Mouse (Mus musculus): Measurements from ENCODE around the gene Pim1. TPM values are rescaled to one million over a fixed set of nuclear protein-coding genes. Genes with fewer than 3 reads are reported as not detected.
"Not testable (repeated sequence)": the region's sequence is repeated elsewhere in the genome, so short reads cannot be mapped to it uniquely, and the experiment has no call there.

Gene Pim1
- polyA plus RNA-seq (2016; fragmentation: Nextera tagmentation; extraction: Ambion mirVana) = 20.3 and 21.2 TPM in 2 replicates

DNA sequence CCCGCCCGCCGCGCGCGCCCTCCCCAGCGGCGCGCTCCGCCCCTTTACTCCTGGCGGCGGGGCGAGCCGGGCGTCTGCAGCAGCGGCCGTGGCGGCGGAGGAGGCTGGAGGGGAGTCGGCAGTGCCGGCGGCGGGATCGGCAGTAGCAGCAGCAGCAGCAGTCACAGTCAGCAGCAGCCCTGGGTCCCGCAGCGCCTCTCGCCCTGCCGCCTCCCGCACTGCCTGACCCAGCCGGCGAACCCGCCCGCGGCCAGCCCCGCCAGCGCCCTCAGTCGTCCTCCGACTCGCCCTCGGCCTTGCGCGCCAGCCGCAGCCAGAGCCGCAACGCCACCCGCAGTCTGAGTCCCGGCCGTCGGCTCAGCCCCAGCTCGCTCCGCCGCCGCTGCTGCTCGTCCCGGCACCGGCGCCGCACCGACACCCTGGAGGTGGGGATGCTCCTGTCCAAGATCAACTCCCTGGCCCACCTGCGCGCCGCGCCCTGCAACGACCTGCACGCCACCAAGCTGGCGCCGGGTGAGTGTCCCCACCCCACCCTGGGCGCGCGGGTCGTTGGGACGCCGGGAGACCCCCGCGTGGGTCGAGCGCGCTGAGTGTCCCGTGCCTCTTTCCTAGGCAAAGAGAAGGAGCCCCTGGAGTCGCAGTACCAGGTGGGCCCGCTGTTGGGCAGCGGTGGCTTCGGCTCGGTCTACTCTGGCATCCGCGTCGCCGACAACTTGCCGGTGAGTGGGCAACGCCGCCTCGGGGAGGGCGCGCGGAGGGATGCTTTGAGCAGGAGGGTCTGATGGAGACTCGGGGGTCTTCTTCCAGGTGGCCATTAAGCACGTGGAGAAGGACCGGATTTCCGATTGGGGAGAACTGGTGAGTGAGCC, at the start of gene Pim1:
Gene Pim1 (plus strand): TSS at position 41 of the 869 bp plus-strand sequence.
- ATAC-seq (ENCODE audit: low FRiP score, low read depth) = peak; percentile 77
- WGBS = under 1% methylated on average over 94 of the region's 99 CpGs

DNA sequence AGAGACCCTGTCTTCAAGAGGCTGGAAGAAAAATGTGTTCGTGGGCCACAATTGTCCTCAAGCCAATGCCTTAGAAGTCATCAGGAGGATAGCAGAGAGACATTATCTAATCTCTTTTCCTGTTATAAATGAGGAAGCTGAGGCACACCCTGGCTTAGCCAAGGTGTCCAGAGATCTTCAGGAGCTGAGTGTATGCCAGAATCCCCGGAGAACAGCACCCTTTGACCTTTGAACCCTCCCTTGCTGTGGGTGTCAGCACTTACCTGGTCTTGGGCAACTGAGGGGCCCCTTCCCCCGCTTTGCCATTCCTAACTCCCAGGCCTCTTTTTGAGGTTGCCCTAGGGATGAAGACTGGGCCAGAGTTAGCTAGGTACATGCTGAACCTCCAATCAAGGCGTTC, 49.0 kb upstream of the Pim1 start:
- Histone ChIP-seq H3K4me2 (replicated peaks) (no peak overlapping the region), H3K27me3 (replicated peaks) (no peaks in the 10 kb centered on the region), H3K9me3 (no peaks in the 10 kb centered on the region), H3K9ac (no peak overlapping the region), H3K4me1 (peaks cover 27% of the 10 kb centered on the region), H3K36me3 (no peaks in the 10 kb centered on the region), H3K4me3 (no peak overlapping the region), H3K27ac (no peak overlapping the region)
- no peak for ATAC-seq (ENCODE audit: low FRiP score, low read depth)
- 79% methylated on average over 4 of the region's 4 CpGs for WGBS

More for the DNA sequence above, at the start of gene Pim1:
- Histone ChIP-seq H3K9me3 (no peaks in the 10 kb centered on the region), H3K4me3 (peak within 1 kb of the TSS; percentile 92), H3K27ac (peak within 1 kb of the TSS; percentile 89), H3K36me3 (peaks cover 16% of the 10 kb centered on the region), H3K4me1 (peaks cover 22% of the 10 kb centered on the region), H3K9ac (peak within 1 kb of the TSS; percentile 91), H3K27me3 (replicated peaks) (no peaks in the 10 kb centered on the region), H3K4me2 (replicated peaks) (peak within 1 kb of the TSS; percentile 91)

DNA sequence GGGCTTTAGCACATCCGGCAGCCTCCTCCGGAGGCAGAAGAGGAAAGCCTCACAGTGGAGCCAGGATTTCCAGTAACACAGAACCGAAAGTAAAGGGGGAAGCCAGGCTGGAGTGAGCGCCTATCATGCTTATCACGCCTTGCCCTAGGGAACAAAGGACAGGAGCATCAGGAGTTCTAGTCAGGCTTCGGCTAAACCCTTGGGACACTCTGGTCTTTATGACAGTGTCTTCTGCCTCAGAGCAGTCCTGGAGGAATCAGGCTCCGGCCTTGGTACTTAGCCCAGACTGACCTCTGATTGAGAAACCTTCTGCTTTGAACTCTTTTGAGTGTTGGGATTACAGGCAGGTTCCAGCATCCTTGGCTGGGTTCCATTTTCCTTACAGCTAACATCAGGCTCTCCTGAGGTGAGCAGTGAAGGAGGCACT, 48.4 kb upstream of the Pim1 start:
- H3K9ac ChIP-seq = no peak overlapping the region
- peaks cover 23% of the 10 kb centered on the region for H3K4me1 ChIP-seq
- no peaks in the 10 kb centered on the region for H3K36me3 ChIP-seq
- 58% methylated on average over 7 of the region's 7 CpGs for WGBS
- no peak overlapping the region for H3K27ac ChIP-seq
- ATAC-seq (ENCODE audit: low FRiP score, low read depth) = no peak
- H3K27me3 ChIP-seq (replicated peaks) = no peaks in the 10 kb centered on the region
- H3K4me3 ChIP-seq = no peak overlapping the region
- H3K4me2 ChIP-seq (replicated peaks) = no peak overlapping the region
- no peaks in the 10 kb centered on the region for H3K9me3 ChIP-seq

DNA sequence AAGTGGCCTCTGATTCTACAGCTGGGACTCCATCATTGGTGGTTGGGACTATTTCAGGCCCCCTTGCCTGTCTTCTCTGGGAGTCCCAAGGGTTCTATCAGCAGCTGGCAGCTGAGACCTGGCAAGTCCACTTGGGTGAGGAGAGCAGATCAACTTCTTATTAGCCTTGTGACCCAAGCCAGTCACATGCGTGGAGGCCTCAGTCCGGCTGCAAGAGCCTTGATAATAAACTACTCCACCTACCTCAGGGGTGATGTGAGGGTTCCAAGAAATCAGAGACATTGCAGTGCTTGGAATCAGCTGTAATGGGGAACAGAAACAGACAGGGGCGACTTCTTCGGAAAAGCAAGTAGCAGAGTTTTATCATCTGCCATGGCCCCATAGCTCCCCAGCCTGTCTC, 46.8 kb upstream of the Pim1 start:
- no peak overlapping the region for H3K27ac ChIP-seq
- no peaks in the 10 kb centered on the region for H3K27me3 ChIP-seq (replicated peaks)
- no peak for ATAC-seq (ENCODE audit: low FRiP score, low read depth)
- no peak overlapping the region for H3K4me2 ChIP-seq (replicated peaks)
- H3K4me3 ChIP-seq = no peak overlapping the region
- no peak overlapping the region for H3K9ac ChIP-seq
- peaks cover 11% of the 10 kb centered on the region; the same call in 1 of the 2 replicates for H3K4me1 ChIP-seq
- H3K9me3 ChIP-seq = no peaks in the 10 kb centered on the region
- no peaks in the 10 kb centered on the region for H3K36me3 ChIP-seq
- 83% methylated on average over 4 of the region's 4 CpGs for WGBS

DNA sequence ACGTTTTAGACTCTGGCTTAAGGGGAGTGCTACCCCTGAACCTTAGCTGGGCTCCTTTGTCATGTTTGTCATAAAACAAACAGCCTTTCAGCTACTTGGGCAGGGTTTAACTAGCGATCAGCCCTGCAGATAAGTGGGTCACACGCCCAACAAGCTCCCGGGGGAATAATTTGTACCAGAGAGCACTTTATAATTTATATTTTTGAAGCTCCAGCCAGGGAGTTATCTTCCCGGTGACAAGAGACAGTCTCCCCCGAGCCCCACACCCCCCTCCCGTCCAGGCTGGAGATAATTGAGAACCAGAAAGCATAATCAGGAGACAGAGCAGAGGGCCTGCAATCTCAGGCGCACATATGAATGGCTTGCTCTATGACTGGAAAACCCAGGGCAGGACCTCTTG, 45.5 kb upstream of the Pim1 start:
- whole genome bisulfite sequencing = 28% methylated on average over 8 of the region's 8 CpGs
- peaks cover 7% of the 10 kb centered on the region; the same call in 1 of the 2 replicates for H3K4me1 ChIP-seq
- no peaks in the 10 kb centered on the region for H3K9me3 ChIP-seq
- no peaks in the 10 kb centered on the region for H3K36me3 ChIP-seq
- H3K27me3 ChIP-seq (replicated peaks) = no peaks in the 10 kb centered on the region
- no peak overlapping the region for H3K9ac ChIP-seq
- no peak overlapping the region for H3K4me2 ChIP-seq (replicated peaks)
- no peak overlapping the region for H3K4me3 ChIP-seq
- H3K27ac ChIP-seq = 0 out of 2 replicates have a peak overlapping the region, but pooled peaks have one; percentile 33
- ATAC-seq (ENCODE audit: low FRiP score, low read depth) = no peak

DNA sequence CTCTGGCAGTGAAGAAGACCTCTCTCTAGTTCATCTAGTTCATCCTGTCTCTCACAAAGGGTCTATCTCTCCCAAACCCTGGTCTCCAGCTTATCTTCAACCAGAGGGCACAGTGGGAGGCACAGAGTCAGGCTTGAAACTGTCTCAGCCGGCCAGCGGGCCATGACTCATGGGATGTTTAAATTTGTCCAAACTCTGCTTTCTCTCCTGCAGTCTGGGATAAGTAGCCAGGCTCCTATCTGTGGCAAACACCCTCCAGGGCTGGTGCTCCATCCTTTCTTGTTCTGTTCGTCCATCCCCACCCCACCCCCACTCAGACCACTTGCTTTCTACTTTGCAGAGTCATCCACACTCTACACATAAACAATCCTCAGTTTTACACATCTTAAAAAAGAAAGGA, 43.2 kb upstream of the Pim1 start:
- H3K4me1 ChIP-seq = peaks cover 19% of the 10 kb centered on the region
- H3K9ac ChIP-seq = no peak overlapping the region
- WGBS = 63% methylated on average over 3 of the region's 3 CpGs
- no peak overlapping the region for H3K4me3 ChIP-seq
- no peaks in the 10 kb centered on the region for H3K36me3 ChIP-seq
- no peak overlapping the region for H3K27ac ChIP-seq
- no peak overlapping the region for H3K4me2 ChIP-seq (replicated peaks)
- ATAC-seq (ENCODE audit: low FRiP score, low read depth) = no peak
- no peaks in the 10 kb centered on the region for H3K9me3 ChIP-seq
- H3K27me3 ChIP-seq (replicated peaks) = no peaks in the 10 kb centered on the region

DNA sequence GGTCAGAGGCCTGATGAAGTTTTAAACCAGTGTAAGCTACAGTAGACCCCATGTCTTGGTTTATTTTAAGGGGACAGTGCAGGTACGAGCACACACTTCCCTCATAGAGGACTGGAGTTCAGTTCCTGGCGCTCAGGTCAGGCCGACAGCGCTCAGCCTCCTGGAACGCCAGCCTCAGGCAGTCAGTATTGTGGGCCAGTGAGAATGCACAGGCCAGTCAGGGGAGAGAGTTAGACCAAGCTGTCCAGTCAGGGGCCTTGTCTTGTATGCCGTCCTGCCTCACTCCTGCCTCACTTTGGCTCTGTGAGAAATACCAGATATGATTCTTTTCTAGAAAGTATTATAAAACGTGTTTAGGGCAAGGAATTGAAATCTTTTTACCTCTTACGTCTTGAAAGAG, 42.5 kb upstream of the Pim1 start:
- H3K9me3 ChIP-seq = no peaks in the 10 kb centered on the region
- H3K4me3 ChIP-seq = no peak overlapping the region
- no peak overlapping the region for H3K4me2 ChIP-seq (replicated peaks)
- H3K9ac ChIP-seq = no peak overlapping the region
- no peak for ATAC-seq (ENCODE audit: low FRiP score, low read depth)
- no peaks in the 10 kb centered on the region for H3K27me3 ChIP-seq (replicated peaks)
- no peak overlapping the region for H3K27ac ChIP-seq
- peaks cover 19% of the 10 kb centered on the region for H3K4me1 ChIP-seq
- WGBS = 77% methylated on average over 8 of the region's 8 CpGs
- H3K36me3 ChIP-seq = no peaks in the 10 kb centered on the region

DNA sequence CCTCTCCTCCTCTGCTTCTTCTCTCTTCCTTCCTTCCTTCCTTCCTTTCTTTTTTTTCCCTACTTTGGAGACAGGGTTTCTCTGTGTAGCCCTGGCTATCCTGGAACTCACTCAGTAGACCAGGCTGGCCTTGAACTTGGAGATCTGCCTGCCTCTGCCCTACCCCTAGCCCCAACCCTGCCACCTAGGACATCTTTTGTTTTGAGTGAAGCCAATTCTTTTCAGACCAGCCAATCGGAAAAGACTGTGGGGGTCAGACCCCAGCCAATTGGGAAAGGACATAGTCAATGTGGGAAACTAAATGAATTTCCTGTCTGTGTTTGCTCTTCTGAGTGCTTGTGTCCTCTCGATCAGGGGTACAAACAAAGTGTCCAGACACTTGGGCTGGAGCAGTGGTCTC, 42.0 kb upstream of the Pim1 start:
- no peaks in the 10 kb centered on the region for H3K36me3 ChIP-seq
- H3K9ac ChIP-seq = no peak overlapping the region
- no peaks in the 10 kb centered on the region for H3K9me3 ChIP-seq
- no peak overlapping the region for H3K4me3 ChIP-seq
- H3K4me1 ChIP-seq = peaks cover 19% of the 10 kb centered on the region
- 80% methylated on average over 2 of the region's 2 CpGs for WGBS
- H3K27ac ChIP-seq = no peak overlapping the region
- no peak for ATAC-seq (ENCODE audit: low FRiP score, low read depth)
- no peak overlapping the region for H3K4me2 ChIP-seq (replicated peaks)
- no peaks in the 10 kb centered on the region for H3K27me3 ChIP-seq (replicated peaks)

DNA sequence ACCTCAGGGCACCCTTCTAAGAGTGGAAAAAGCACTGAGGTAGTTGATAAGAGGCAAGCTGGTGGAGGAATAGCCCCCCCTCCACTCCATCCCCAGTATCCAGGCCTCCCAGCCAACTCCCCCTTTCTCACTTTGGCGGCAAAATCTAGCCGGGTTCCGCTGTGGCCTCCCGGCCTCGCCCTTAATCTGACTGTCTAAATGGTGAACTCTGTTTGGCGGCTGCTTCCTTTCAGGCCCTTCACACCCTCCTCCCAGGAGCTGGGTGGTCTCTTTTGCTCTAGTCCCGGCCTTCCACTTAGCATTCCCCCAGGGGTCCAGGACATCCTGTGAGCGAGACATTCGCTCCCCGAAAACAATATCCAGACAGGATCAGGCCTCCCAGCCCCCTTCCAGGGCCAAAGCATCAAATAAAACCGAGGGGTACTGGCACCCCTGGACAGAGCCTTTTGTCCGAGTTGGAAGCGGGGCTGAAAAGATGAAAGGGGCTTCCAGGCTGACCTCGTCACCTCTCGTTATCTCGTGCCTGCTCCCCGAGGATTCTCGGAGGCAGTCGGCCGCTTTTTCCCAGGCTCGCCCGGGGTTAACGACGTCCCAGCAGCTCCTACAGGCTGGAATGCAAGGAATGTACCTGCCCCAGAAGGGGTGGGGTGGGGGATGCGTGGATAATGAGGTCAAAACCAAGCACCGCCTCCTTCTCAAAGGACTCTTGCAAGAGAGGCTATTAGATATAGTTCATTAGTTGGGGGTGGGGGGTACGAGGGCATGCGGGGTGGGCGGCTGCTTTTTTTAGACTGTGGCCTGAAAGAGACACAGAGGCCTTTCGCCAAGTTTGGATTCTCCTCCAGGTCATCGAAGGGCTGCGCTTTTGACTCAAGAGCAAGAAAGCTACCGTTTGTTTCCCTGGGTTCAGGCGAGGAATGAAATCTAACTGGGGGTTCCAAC, 39.4 kb upstream of the Pim1 start:
- Histone ChIP-seq H3K4me2 (replicated peaks) (peak overlapping the region; percentile 36), H3K9ac (peak overlapping the region; percentile 21; the same call in 1 of the 2 replicates), H3K9me3 (no peaks in the 10 kb centered on the region), H3K4me1 (peaks cover 11% of the 10 kb centered on the region), H3K27me3 (replicated peaks) (no peaks in the 10 kb centered on the region), H3K4me3 (no peak overlapping the region), H3K36me3 (no peaks in the 10 kb centered on the region), H3K27ac (peak overlapping the region; percentile 37; the same call in 1 of the 2 replicates)
- ATAC-seq (ENCODE audit: low FRiP score, low read depth) = peak; percentile 70
- 2% methylated on average over 34 of the region's 34 CpGs for WGBS

DNA sequence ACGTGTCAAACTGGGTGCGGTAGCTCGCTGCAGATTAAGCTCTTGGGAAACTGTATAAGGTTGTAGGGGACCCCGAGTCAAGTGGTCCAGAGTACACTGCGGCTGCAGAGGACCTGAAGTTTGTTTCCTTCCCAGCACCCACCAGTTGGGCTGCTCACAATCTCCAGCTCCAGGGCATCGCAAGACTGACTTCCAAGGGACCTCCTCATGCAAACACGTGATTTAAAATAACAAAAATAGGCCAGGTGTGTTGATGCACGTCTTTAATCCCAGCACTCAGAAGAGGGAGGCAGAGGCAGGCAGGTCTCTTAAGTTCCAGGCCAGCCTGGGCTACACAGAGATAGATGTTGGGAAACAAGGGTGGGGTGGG, 38.7 kb upstream of the Pim1 start:
- H3K36me3 ChIP-seq = no peaks in the 10 kb centered on the region
- H3K4me1 ChIP-seq = peaks cover 11% of the 10 kb centered on the region
- H3K9ac ChIP-seq = no peak overlapping the region
- no peak for ATAC-seq (ENCODE audit: low FRiP score, low read depth)
- no peak overlapping the region for H3K4me3 ChIP-seq
- no peaks in the 10 kb centered on the region for H3K27me3 ChIP-seq (replicated peaks)
- WGBS = 27% methylated on average over 8 of the region's 8 CpGs
- H3K27ac ChIP-seq = no peak overlapping the region
- H3K9me3 ChIP-seq = no peaks in the 10 kb centered on the region
- H3K4me2 ChIP-seq (replicated peaks) = no peak overlapping the region

DNA sequence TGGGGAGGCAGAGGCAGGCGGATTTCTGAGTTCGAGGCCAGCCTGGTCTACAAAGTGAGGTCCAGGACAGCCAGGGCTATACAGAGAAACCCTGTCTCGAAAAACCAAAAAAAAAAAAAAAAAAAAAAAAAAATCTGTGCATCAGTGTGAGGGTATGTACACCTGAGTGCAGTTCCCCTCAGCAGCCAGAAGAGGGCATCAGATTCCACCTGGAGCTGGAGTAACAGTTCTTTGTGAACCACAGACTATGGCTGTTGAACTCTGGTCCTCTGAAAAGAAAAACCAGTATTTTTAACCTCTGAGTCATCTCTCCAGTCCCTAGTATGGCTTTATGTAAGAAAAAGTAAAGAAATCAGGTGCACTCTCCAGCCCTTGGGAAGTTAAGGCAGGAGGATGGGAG, 36.4 kb upstream of the Pim1 start:
- H3K9me3 ChIP-seq; H3K36me3 ChIP-seq; H3K27ac ChIP-seq; H3K9ac ChIP-seq; ATAC-seq (ENCODE audit: low FRiP score, low read depth); H3K4me2 ChIP-seq (replicated peaks); H3K4me3 ChIP-seq; H3K27me3 ChIP-seq (replicated peaks): not testable (repeated sequence)
- WGBS = 84% methylated on average over 3 of the region's 3 CpGs
- peaks cover 28% of the 10 kb centered on the region for H3K4me1 ChIP-seq
